Mouse (Mus musculus): ENCODE measurements around the gene Olfr998. TPM values are rescaled to one million over a fixed set of nuclear protein-coding genes. Genes with fewer than 3 reads are reported as not detected.
"Not testable (repeated sequence)": the region's sequence is repeated elsewhere in the genome, so short reads cannot be mapped to it uniquely, and the experiment has no call there.

The Olfr998 gene
- polyA plus RNA-seq (2014; fragmentation: Nextera tagmentation; extraction: Ambion mirVana) = not detected in 2 replicates

GRCm38 (mm10) chr2:85588648-85589047 is at the start of gene Olfr998:
Gene Olfr998 (plus strand): TSS chr2:85588948.
- H3K27ac ChIP-seq (replicated peaks; ENCODE audit: low read depth, low read length); H3K27me3 ChIP-seq (ENCODE audit: control insufficient read depth, insufficient read depth, low read length); H3K4me1 ChIP-seq (ENCODE audit: control insufficient read depth, insufficient read depth, low read length); H3K36me3 ChIP-seq (ENCODE audit: control insufficient read depth, insufficient read depth, low read length); H3K4me2 ChIP-seq (ENCODE audit: low read depth, severe bottlenecking); H3K9me3 ChIP-seq (ENCODE audit: control insufficient read depth, low read length); H3K4me3 ChIP-seq (ENCODE audit: low read depth, low read length); H3K9ac ChIP-seq (ENCODE audit: low read length); DNase-seq (ENCODE audit: low spot score); ATAC-seq (ENCODE audit: insufficient number of reproducible peaks, low FRiP score, low TSS enrichment, low read depth): not testable (repeated sequence)
- WGBS = 94% methylated on average over 2 of the region's 2 CpGs

DNA sequence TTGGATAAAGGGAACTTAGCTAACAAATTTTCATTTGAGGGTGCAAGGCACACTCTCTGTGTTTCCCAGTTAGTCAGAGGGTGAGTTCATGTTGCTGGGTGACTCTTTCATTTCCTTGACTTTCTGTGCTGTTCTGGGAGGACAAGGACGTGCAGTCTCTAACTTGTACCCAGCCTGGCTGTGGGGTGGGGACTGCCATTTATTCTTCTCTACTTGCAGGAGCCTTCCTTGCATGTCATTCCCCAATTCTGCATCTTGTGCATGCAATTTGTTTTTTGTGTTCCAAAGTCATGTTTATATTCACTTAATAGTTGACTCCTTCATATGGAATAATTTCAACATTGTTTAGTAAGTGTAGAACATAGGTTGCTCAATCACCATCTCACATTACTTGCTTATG is 33.9 kb upstream of the Olfr998 start:
- H3K4me3 ChIP-seq (ENCODE audit: low read depth, low read length) = no peak overlapping the region
- H3K4me2 ChIP-seq (ENCODE audit: low read depth, severe bottlenecking) = no peak overlapping the region
- no peak for DNase-seq (ENCODE audit: low spot score)
- ATAC-seq (ENCODE audit: insufficient number of reproducible peaks, low FRiP score, low TSS enrichment, low read depth) = no peak
- no peak overlapping the region for H3K27ac ChIP-seq (replicated peaks; ENCODE audit: low read depth, low read length)
- H3K4me1 ChIP-seq (ENCODE audit: control insufficient read depth, insufficient read depth, low read length) = no peaks in the 10 kb centered on the region
- 70% methylated on average over 1 of the region's 1 CpGs for WGBS
- H3K36me3 ChIP-seq (ENCODE audit: control insufficient read depth, insufficient read depth, low read length) = no peaks in the 10 kb centered on the region
- no peaks in the 10 kb centered on the region for H3K9me3 ChIP-seq (ENCODE audit: control insufficient read depth, low read length)
- H3K27me3 ChIP-seq (ENCODE audit: control insufficient read depth, insufficient read depth, low read length) = no peaks in the 10 kb centered on the region
- H3K9ac ChIP-seq (ENCODE audit: low read length) = no peak overlapping the region

DNA sequence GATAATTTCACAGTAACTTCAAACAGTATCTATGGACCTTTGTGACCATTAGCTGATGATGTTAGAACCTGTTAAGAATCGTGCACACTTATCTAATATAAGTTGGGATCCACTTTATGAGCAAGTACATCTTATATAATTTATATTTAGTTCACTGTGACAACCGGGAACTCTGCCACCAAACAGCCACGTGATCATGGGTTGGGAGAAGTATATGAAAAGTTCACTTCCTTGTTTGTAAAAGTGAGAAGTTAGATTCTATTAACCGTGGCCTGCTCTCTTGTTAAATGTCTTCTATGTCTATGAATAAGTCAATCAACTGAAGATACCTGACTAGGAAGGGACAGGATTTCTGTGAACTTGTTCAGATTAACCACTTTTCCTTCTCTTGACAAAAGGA is 28.5 kb upstream of the Olfr998 start:
- DNase-seq (ENCODE audit: low spot score) = no peak
- H3K27ac ChIP-seq (replicated peaks; ENCODE audit: low read depth, low read length) = no peak overlapping the region
- no peaks in the 10 kb centered on the region for H3K9me3 ChIP-seq (ENCODE audit: control insufficient read depth, low read length)

DNA sequence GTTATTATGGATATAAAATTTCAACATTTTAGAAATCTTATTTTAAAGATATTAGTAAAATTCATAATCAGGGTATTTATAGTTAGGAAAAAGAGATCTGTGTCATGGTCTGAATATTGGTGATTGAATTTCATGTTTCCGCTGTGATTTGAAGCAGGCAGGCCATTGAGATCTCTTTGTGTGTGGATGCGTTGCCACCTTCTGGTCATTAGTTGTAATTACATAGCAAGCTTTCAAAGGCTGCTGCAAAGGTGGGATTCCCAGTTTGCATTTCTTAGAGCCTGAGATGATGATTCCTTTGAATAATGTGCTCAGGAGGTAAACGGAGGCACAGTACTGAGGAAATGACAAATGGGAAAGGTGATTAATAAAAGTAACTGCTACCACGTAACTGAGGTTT is 27.6 kb upstream of the Olfr998 start:
- Histone ChIP-seq H3K27me3 (ENCODE audit: control insufficient read depth, insufficient read depth, low read length) (no peaks in the 10 kb centered on the region), H3K27ac (replicated peaks; ENCODE audit: low read depth, low read length) (no peak overlapping the region), H3K4me1 (ENCODE audit: control insufficient read depth, insufficient read depth, low read length) (no peaks in the 10 kb centered on the region), H3K36me3 (ENCODE audit: control insufficient read depth, insufficient read depth, low read length) (no peaks in the 10 kb centered on the region), H3K9ac (ENCODE audit: low read length) (no peak overlapping the region), H3K4me2 (ENCODE audit: low read depth, severe bottlenecking) (no peak overlapping the region), H3K4me3 (ENCODE audit: low read depth, low read length) (no peak overlapping the region), H3K9me3 (ENCODE audit: control insufficient read depth, low read length) (no peaks in the 10 kb centered on the region)
- DNase-seq (ENCODE audit: low spot score) (peak; percentile 24), ATAC-seq (ENCODE audit: insufficient number of reproducible peaks, low FRiP score, low TSS enrichment, low read depth) (0 out of 2 replicates have a peak, but pooled peaks have one; percentile 35)
- 22% methylated on average over 4 of the region's 4 CpGs for WGBS

More for the DNA sequence above, 28.5 kb upstream of the Olfr998 start:
- WGBS = 65% methylated on average over 4 of the region's 4 CpGs
- no peaks in the 10 kb centered on the region for H3K27me3 ChIP-seq (ENCODE audit: control insufficient read depth, insufficient read depth, low read length)
- H3K9ac ChIP-seq (ENCODE audit: low read length) = no peak overlapping the region
- no peak overlapping the region for H3K4me2 ChIP-seq (ENCODE audit: low read depth, severe bottlenecking)
- H3K4me1 ChIP-seq (ENCODE audit: control insufficient read depth, insufficient read depth, low read length) = no peaks in the 10 kb centered on the region
- no peak for ATAC-seq (ENCODE audit: insufficient number of reproducible peaks, low FRiP score, low TSS enrichment, low read depth)
- no peaks in the 10 kb centered on the region for H3K36me3 ChIP-seq (ENCODE audit: control insufficient read depth, insufficient read depth, low read length)
- H3K4me3 ChIP-seq (ENCODE audit: low read depth, low read length) = no peak overlapping the region

DNA sequence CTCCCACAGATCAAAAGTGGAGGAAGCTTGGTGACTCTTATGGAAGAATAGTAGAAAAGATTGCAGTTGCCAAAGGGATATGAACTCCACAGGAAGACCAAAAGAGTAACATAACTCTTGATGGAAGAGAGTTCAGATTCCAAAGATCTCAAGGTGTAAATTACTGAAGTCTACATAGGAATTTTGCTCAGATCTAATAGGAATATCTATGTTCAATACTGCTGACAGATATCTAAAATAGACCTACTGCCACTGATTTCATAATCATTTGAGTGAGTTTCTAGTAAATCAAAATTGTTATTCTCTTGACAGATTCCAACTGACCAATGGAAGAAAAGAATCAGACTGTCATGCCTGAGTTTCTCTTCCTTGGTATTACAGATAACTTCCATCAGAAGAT is 9.8 kb upstream of the Olfr998 start, which contains the start of gene Olfr996:
Gene Olfr996 (plus strand): TSS at position 301 of the 400 bp plus-strand sequence.
- Histone ChIP-seq H3K4me3 (ENCODE audit: low read depth, low read length) (no peak within 1 kb of the TSS), H3K4me1 (ENCODE audit: control insufficient read depth, insufficient read depth, low read length) (no peaks in the 10 kb centered on the region), H3K4me2 (ENCODE audit: low read depth, severe bottlenecking) (no peak within 1 kb of the TSS), H3K27ac (replicated peaks; ENCODE audit: low read depth, low read length) (no peak within 1 kb of the TSS), H3K9me3 (ENCODE audit: control insufficient read depth, low read length) (no peaks in the 10 kb centered on the region), H3K9ac (ENCODE audit: low read length) (no peak within 1 kb of the TSS), H3K36me3 (ENCODE audit: control insufficient read depth, insufficient read depth, low read length) (no peaks in the 10 kb centered on the region), H3K27me3 (ENCODE audit: control insufficient read depth, insufficient read depth, low read length) (no peaks in the 10 kb centered on the region)
- DNase-seq (ENCODE audit: low spot score) = no peak
- no peak for ATAC-seq (ENCODE audit: insufficient number of reproducible peaks, low FRiP score, low TSS enrichment, low read depth)

DNA sequence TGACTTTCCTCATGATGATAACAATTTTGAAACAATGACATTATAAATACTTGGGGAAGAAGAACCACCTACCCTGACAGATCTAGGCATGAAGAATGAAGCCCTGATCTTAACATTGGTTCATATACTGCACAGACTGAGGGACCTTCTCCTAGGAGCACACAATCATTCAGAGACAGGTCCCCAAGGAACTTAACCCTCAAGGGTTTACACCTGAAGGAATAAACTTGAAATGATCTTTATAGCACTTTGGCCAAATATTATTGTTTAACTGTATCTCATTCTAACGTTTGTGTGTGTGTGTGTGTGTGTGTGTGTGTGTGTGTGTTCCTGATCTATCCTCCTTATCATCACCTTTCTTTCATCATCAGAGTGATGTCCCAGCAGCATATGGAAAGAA is 23.1 kb downstream of the Olfr998 start, which contains the start of gene Olfr1000:
Gene Olfr1000 (minus strand): TSS at position 101 of the 400 bp plus-strand sequence.
- H3K36me3 ChIP-seq (ENCODE audit: control insufficient read depth, insufficient read depth, low read length) = no peaks in the 10 kb centered on the region
- 58% methylated on average over 1 of the region's 1 CpGs for WGBS
- H3K27ac ChIP-seq (replicated peaks; ENCODE audit: low read depth, low read length) = no peak within 1 kb of the TSS
- no peak within 1 kb of the TSS for H3K4me2 ChIP-seq (ENCODE audit: low read depth, severe bottlenecking)
- no peaks in the 10 kb centered on the region for H3K27me3 ChIP-seq (ENCODE audit: control insufficient read depth, insufficient read depth, low read length)
- no peak within 1 kb of the TSS for H3K4me3 ChIP-seq (ENCODE audit: low read depth, low read length)
- no peaks in the 10 kb centered on the region for H3K9me3 ChIP-seq (ENCODE audit: control insufficient read depth, low read length)
- H3K9ac ChIP-seq (ENCODE audit: low read length) = no peak within 1 kb of the TSS
- no peaks in the 10 kb centered on the region for H3K4me1 ChIP-seq (ENCODE audit: control insufficient read depth, insufficient read depth, low read length)
- ATAC-seq (ENCODE audit: insufficient number of reproducible peaks, low FRiP score, low TSS enrichment, low read depth) (no peak), DNase-seq (ENCODE audit: low spot score) (no peak)

Other genes with a start within 250 kb of the Olfr998 start
- not detected in 2 replicates for gene Olfr987, start 249.6 kb upstream of the Olfr998 start, polyA plus RNA-seq (2014; fragmentation: Nextera tagmentation; extraction: Ambion mirVana)
- not detected in 2 replicates for gene Olfr988, start 225.7 kb upstream of the Olfr998 start, polyA plus RNA-seq (2014; fragmentation: Nextera tagmentation; extraction: Ambion mirVana)
- not detected in 2 replicates for gene Olfr992, start 179.5 kb upstream of the Olfr998 start, polyA plus RNA-seq (2014; fragmentation: Nextera tagmentation; extraction: Ambion mirVana)
- not detected in 2 replicates for gene Olfr993, start 174.1 kb upstream of the Olfr998 start, polyA plus RNA-seq (2014; fragmentation: Nextera tagmentation; extraction: Ambion mirVana)
- gene Olfr994, start 152.5 kb upstream of the Olfr998 start, polyA plus RNA-seq (2014; fragmentation: Nextera tagmentation; extraction: Ambion mirVana) = not detected in 2 replicates
- gene Olfr995, start 145.3 kb upstream of the Olfr998 start, polyA plus RNA-seq (2014; fragmentation: Nextera tagmentation; extraction: Ambion mirVana) = not detected in 2 replicates
- gene 4833423E24Rik, start 69.9 kb upstream of the Olfr998 start, polyA plus RNA-seq (2014; fragmentation: Nextera tagmentation; extraction: Ambion mirVana) = not detected in 2 replicates
- not detected in 2 replicates for gene Olfr996, start 9.7 kb upstream of the Olfr998 start, polyA plus RNA-seq (2014; fragmentation: Nextera tagmentation; extraction: Ambion mirVana)
- not detected in 2 replicates for gene Olfr1000, start 23.0 kb downstream of the Olfr998 start, polyA plus RNA-seq (2014; fragmentation: Nextera tagmentation; extraction: Ambion mirVana)
- gene Olfr1002, start 61.8 kb downstream of the Olfr998 start, polyA plus RNA-seq (2014; fragmentation: Nextera tagmentation; extraction: Ambion mirVana) = not detected in 2 replicates
- not detected in 2 replicates for gene Olfr154, start 75.5 kb downstream of the Olfr998 start, polyA plus RNA-seq (2014; fragmentation: Nextera tagmentation; extraction: Ambion mirVana)
- not detected in 2 replicates for gene Olfr1006, start 89.8 kb downstream of the Olfr998 start, polyA plus RNA-seq (2014; fragmentation: Nextera tagmentation; extraction: Ambion mirVana)
- gene Olfr1008, start 100.5 kb downstream of the Olfr998 start, polyA plus RNA-seq (2014; fragmentation: Nextera tagmentation; extraction: Ambion mirVana) = not detected in 2 replicates
- gene Olfr1009, start 126.5 kb downstream of the Olfr998 start, polyA plus RNA-seq (2014; fragmentation: Nextera tagmentation; extraction: Ambion mirVana) = not detected in 2 replicates
- gene Olfr1012, start 173.8 kb downstream of the Olfr998 start, polyA plus RNA-seq (2014; fragmentation: Nextera tagmentation; extraction: Ambion mirVana) = not detected in 2 replicates
- not detected in 2 replicates for gene Olfr1013, start 178.2 kb downstream of the Olfr998 start, polyA plus RNA-seq (2014; fragmentation: Nextera tagmentation; extraction: Ambion mirVana)
- gene Olfr1014, start 183.8 kb downstream of the Olfr998 start, polyA plus RNA-seq (2014; fragmentation: Nextera tagmentation; extraction: Ambion mirVana) = not detected in 2 replicates
- gene Olfr1015, start 193.1 kb downstream of the Olfr998 start, polyA plus RNA-seq (2014; fragmentation: Nextera tagmentation; extraction: Ambion mirVana) = not detected in 2 replicates
- gene Olfr1016, start 213.6 kb downstream of the Olfr998 start, polyA plus RNA-seq (2014; fragmentation: Nextera tagmentation; extraction: Ambion mirVana) = not detected in 2 replicates
- not detected in 2 replicates for gene Olfr1018, start 229.5 kb downstream of the Olfr998 start, polyA plus RNA-seq (2014; fragmentation: Nextera tagmentation; extraction: Ambion mirVana)

Measured in limb, embryonic 11.5 days (tissue).